Mouse (Mus musculus) limb, embryonic 15.5 days (tissue): ENCODE data around the gene Ppt2. TPM values are rescaled to one million over a fixed set of nuclear protein-coding genes. Genes with fewer than 3 reads are reported as not detected.

ENCODE experiments used
- ATAC-seq: fragments of 200-750 bp; cut with Nextera tagmentation; 2 replicates; pipeline ENCODE4 v1.8.0; 2017; ENCODE audit warnings: low read depth, moderate TSS enrichment; ENCODE audit not compliant: insufficient number of reproducible peaks, low FRiP score, low TSS enrichment
- H3K27ac ChIP-seq: fragments of 300-500 bp; sonication (generic); 2 replicates; pipeline ENCODE4 v1.5.1; 2015; ENCODE audit warnings: moderate library complexity, mild to moderate bottlenecking, inconsistent platforms
- H3K27me3 ChIP-seq: fragments of 300-500 bp; sonication (generic); 2 replicates; pipeline ENCODE4 v1.6.1; 2015; ENCODE audit warnings: inconsistent platforms
- H3K36me3 ChIP-seq: fragments of 300-500 bp; sonication (generic); 2 replicates; pipeline ENCODE4 v1.6.1; 2015; ENCODE audit warnings: inconsistent platforms
- H3K4me1 ChIP-seq: fragments of 300-500 bp; sonication (generic); 2 replicates; pipeline ENCODE4 v1.6.1; 2015; ENCODE audit warnings: inconsistent platforms
- H3K4me2 ChIP-seq: fragments of 300-500 bp; sonication (generic); 2 replicates; pipeline ENCODE4 v1.6.1; 2015; ENCODE audit warnings: mild to moderate bottlenecking, inconsistent platforms
- H3K4me3 ChIP-seq: fragments of 300-500 bp; sonication (generic); 2 replicates; pipeline ENCODE4 v1.5.1; 2015; ENCODE audit warnings: mild to moderate bottlenecking, inconsistent platforms
- H3K9ac ChIP-seq: fragments of 300-500 bp; sonication (generic); 2 replicates; pipeline ENCODE4 v1.6.1; 2015; ENCODE audit warnings: inconsistent platforms
- H3K9me3 ChIP-seq: fragments of 300-500 bp; sonication (generic); 2 replicates; pipeline ENCODE4 v1.6.1; 2016; ENCODE audit warnings: inconsistent platforms
- WGBS: fragments of 180-500 bp; shearing (Covaris S2); methylation state at CpG from one replicate; pipeline ENCODE4 v1.1.7; 2015; 5-methylcytosine and 5-hydroxymethylcytosine counted together
- polyA plus RNA-seq: library from polyadenylated mRNA; unstranded; fragments of >200 nt; fragmentation: Nextera tagmentation; extraction: Ambion mirVana; gene quantifications from 2 replicates; pipeline ENCODE4 v1.2.1, GENCODE M21; 2015

Ppt2 gene
- polyA plus RNA-seq, 1 experiment from 2014 or later: 26.8 TPM

DNA sequence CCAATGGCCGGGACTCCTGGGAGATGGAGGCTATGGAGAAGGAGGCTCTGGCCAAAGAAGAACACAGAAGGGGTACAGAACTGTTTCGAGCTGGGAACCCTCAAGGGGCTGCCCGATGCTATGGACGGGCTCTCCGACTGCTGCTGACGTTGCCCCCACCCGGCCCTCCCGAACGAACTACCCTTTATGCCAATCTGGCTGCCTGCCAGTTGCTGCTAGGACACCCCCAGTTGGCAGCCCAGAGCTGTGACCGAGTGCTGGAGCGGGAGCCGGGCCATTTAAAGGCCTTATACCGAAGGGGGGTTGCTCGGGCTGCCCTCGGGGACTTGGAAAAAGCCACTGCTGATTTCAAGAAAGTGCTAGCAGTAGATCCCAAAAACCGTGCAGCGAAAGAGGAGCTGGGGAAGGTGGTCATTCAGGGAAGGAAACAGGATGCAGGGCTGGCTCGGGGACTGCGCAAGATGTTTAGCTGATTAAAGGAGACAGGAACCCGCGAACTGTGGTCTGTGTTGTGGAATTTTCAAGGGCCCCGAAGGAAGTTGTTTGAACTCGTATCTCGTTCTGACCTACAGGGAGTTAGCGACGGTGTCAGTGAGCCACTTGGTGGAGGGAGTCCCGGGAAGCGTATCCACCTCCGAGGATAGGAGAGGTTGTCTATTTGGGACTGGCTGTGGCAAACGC, 17.7 kb upstream of the Ppt2 start:
- ATAC-seq: no peak
- WGBS: 86% methylated on average over 30 of the region's 30 CpGs
- Histone ChIP-seq H3K27ac (no peak overlapping the region), H3K9me3 (no peaks in the 10 kb centered on the region), H3K9ac (no peak overlapping the region), H3K4me1 (peaks cover 39% of the 10 kb centered on the region), H3K27me3 (no peaks in the 10 kb centered on the region), H3K4me3 (peak overlapping the region; percentile 100; the same call in 1 of the 2 replicates), H3K36me3 (peaks cover 23% of the 10 kb centered on the region), H3K4me2 (0 out of 2 replicates have a peak overlapping the region, but pooled peaks have one; percentile 38)

DNA sequence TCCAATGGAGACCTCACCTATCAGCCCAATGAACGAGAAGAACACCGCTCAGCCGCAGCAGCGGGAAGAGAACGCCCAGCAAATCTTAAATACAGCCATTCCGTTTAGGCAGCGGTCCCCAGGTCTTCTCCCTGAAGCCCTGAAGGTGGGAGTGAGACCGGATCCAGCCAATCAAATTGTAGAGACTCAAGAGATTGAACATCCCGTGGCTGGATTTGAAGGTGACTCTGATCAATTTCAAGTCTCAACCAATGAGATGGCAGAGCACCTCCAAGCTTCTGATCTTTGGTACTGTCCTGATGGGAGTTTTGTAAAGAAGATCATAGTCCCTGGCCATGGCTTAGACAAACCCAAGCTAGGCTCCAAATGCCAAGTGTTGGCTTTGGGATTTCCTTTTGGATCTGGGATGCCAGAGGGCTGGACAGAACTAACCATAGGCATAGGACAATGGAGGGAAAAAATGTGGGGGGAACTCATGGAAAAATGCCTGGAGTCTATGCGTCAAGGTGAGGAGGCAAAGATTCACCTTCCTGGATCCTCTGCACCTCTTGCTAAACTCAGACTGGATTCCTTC, 17.0 kb upstream of the Ppt2 start:
- Histone ChIP-seq H3K4me1 (peaks cover 46% of the 10 kb centered on the region), H3K36me3 (peaks cover 17% of the 10 kb centered on the region), H3K27me3 (no peaks in the 10 kb centered on the region), H3K27ac (peak overlapping the region; percentile 78; the same call in 1 of the 2 replicates), H3K9me3 (no peaks in the 10 kb centered on the region), H3K9ac (peak overlapping the region; percentile 58), H3K4me3 (peak overlapping the region; percentile 66), H3K4me2 (peak overlapping the region; percentile 72)
- WGBS: 44% methylated on average over 10 of the region's 10 CpGs
- ATAC-seq: no peak

GRCm38 (mm10) chr17:34644608-34645007, 16.3 kb upstream of the Ppt2 start, which contains the start of gene Fkbpl:
Gene Fkbpl (plus strand): TSS chr17:34644764.
- peak; percentile 79 for ATAC-seq
- Histone ChIP-seq H3K4me3 (peak within 1 kb of the TSS; percentile 66), H3K9ac (peak within 1 kb of the TSS; percentile 58), H3K27ac (peak within 1 kb of the TSS; percentile 78), H3K9me3 (no peaks in the 10 kb centered on the region), H3K36me3 (peaks cover 10% of the 10 kb centered on the region), H3K4me1 (peaks cover 46% of the 10 kb centered on the region), H3K4me2 (peak within 1 kb of the TSS; percentile 72), H3K27me3 (no peaks in the 10 kb centered on the region)
- WGBS: under 1% methylated on average over 16 of the region's 16 CpGs

- H3K27me3 ChIP-seq: no peaks in the 10 kb centered on the region
- H3K4me1 ChIP-seq: peaks cover 46% of the 10 kb centered on the region
- H3K4me3 ChIP-seq: peak overlapping the region; percentile 66; the same call in 1 of the 2 replicates
- ATAC-seq: no peak
- peaks cover 3% of the 10 kb centered on the region for H3K36me3 ChIP-seq
- WGBS: 74% methylated on average over 10 of the region's 10 CpGs
- no peaks in the 10 kb centered on the region for H3K9me3 ChIP-seq
- H3K9ac ChIP-seq: no peak overlapping the region
- H3K4me2 ChIP-seq: no peak overlapping the region
- 0 out of 2 replicates have a peak overlapping the region, but pooled peaks have one; percentile 50 for H3K27ac ChIP-seq
Measured at GRCm38 (mm10) chr17:34643944-34644343, 15.6 kb upstream of the Ppt2 start.

DNA sequence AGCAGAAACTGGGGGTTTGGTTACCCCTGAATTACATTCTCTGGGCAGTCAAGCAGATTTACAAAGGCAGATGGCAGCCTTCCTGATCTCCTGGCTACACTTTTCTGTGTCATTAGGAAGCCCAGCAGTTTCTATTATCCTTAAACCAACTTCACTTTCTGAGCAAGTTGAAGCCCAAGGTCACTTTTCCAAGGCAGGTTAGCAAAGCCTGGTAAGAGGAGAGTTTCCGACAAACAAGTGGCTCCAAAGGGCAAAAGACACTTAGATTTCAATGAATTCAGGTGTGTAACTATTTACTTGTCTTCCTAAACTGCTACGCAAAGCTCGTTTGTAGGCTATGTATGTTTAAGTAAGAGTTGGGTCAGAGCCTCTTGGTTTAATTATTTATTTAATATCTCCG, 15.1 kb upstream of the Ppt2 start:
- no peak for ATAC-seq
- Histone ChIP-seq H3K9ac (no peak overlapping the region), H3K36me3 (peaks cover 3% of the 10 kb centered on the region; the same call in 1 of the 2 replicates), H3K9me3 (no peaks in the 10 kb centered on the region), H3K4me2 (no peak overlapping the region), H3K27ac (no peak overlapping the region), H3K4me1 (peaks cover 44% of the 10 kb centered on the region), H3K4me3 (no peak overlapping the region), H3K27me3 (no peaks in the 10 kb centered on the region)
- WGBS: 89% methylated on average over 4 of the region's 4 CpGs

GRCm38 (mm10) chr17:34641945-34642344, 13.6 kb upstream of the Ppt2 start:
- no peak overlapping the region for H3K27ac ChIP-seq
- WGBS: 58% methylated on average over 3 of the region's 3 CpGs

DNA sequence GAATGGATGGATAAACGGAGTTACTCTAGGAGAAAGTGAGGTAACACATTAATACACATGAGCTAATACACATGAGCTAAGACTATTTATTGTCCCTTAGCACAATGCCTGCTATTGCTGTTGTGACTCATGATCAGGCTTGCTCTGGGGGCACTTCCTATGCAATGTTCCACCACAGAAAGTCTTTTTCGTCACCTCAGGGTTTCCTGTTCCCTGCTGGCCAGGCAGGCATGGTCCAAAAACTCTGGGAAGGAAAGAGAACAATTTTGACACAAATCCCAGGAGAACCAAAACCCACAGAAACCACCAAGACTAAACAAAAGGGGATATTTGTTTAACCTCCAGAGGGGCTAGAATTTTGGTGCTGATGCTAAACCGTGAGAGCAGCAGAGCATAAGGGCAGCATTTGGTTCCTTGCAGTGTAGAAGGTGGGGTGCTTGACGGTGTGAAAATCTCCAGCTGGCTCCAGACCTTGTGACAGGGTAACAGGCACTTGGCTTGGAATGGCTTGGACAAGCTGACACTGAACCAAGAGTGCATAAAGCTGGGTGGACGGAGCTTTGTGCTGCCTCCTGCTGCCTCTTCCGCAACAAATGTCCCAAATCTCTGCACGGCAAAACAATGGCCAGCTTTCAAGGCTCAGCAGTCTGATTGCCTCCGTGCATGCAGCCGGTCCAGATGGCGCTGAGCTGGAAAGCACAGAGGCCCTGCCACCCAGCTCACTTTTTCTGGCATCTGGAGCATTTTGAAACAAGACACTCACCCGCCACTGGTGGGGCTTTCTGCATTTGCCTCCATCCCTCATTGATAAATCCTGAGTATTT, 12.7 kb upstream of the Ppt2 start:
- H3K9ac ChIP-seq: no peak overlapping the region
- H3K4me2 ChIP-seq: no peak overlapping the region
- no peak for ATAC-seq
- H3K27ac ChIP-seq: peak overlapping the region; percentile 70
- H3K27me3 ChIP-seq: no peaks in the 10 kb centered on the region
- 16% methylated on average over 11 of the region's 11 CpGs for WGBS
- no peaks in the 10 kb centered on the region for H3K9me3 ChIP-seq
- H3K36me3 ChIP-seq: peaks cover 3% of the 10 kb centered on the region; the same call in 1 of the 2 replicates
- H3K4me1 ChIP-seq: peaks cover 27% of the 10 kb centered on the region
- H3K4me3 ChIP-seq: no peak overlapping the region

More at GRCm38 (mm10) chr17:34641945-34642344, 13.6 kb upstream of the Ppt2 start:
- ATAC-seq: no peak
- Histone ChIP-seq H3K36me3 (peaks cover 3% of the 10 kb centered on the region; the same call in 1 of the 2 replicates), H3K9ac (no peak overlapping the region), H3K9me3 (no peaks in the 10 kb centered on the region), H3K4me1 (peaks cover 34% of the 10 kb centered on the region), H3K4me3 (no peak overlapping the region), H3K4me2 (no peak overlapping the region), H3K27me3 (no peaks in the 10 kb centered on the region)

DNA sequence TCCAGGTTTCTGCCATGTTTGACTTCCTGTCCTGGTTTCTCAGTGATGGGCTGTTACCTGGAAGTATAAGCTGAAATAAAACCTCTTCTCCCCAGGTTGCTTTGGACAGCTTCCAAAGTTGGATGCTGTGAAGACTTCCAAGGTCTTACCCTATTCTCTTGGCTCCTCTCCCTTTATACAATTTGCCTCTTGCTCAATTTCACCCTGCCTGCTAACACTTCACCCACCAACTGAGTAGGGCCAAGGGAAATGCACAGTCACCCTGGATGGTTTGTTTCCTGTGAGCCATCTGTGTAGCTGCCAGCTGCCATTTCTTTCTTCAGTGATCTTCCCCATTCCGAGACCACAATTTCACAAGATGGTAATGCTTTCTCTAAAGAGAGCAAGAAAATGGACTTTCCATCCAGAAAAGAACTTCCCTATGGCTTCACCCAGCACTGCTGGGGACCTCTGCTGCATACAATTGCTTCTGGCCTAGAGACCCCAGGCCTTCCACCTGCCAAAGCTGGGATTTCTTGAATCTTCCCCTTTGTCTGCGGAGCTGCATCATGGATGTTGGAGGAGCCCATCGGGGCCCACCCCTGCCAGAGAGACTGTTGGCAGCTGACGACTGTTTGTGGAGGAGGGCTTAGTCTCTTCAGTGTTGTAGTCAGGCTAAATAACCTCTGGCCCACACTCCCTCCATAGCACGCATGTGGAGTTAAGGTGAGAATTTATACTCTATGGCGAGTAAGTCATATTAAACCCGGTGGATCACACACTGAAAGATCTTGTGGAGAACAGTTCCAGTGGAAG, 11.3 kb upstream of the Ppt2 start:
- H3K9me3 ChIP-seq: no peaks in the 10 kb centered on the region
- no peak overlapping the region for H3K4me2 ChIP-seq
- H3K4me3 ChIP-seq: no peak overlapping the region
- H3K27ac ChIP-seq: no peak overlapping the region
- ATAC-seq: no peak
- WGBS: 76% methylated on average over 7 of the region's 7 CpGs
- H3K4me1 ChIP-seq: peaks cover 15% of the 10 kb centered on the region
- H3K27me3 ChIP-seq: no peaks in the 10 kb centered on the region
- no peak overlapping the region for H3K9ac ChIP-seq
- H3K36me3 ChIP-seq: no peaks in the 10 kb centered on the region

- ATAC-seq: no peak
- Histone ChIP-seq H3K4me1 (peaks cover 17% of the 10 kb centered on the region), H3K27me3 (peaks cover 7% of the 10 kb centered on the region; the same call in 1 of the 2 replicates), H3K27ac (no peak overlapping the region), H3K9me3 (no peaks in the 10 kb centered on the region), H3K4me3 (no peak overlapping the region), H3K9ac (no peak overlapping the region), H3K36me3 (no peaks in the 10 kb centered on the region), H3K4me2 (no peak overlapping the region)
- WGBS: 55% methylated on average over 3 of the region's 3 CpGs
Measured at GRCm38 (mm10) chr17:34637459-34637858, 9.1 kb upstream of the Ppt2 start.

DNA sequence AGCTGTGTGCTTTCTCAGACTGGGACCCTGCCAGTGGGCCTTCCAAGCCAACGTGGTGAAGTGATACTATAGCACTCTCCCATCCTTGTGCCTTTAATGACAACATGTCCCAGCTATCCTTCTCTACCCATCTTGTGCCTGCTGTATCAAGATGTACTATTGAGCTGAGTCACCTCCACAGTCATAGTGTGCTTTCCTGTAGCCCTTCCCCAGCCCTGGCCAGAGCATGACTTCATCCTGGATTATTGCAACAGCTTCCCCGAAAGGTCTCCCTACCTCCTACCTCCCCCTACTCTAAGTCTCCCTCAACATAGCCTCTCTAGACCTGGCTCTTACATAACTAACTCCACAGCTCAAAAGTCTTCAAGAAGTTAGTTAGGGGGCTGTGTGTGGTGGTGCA, 7.4 kb upstream of the Ppt2 start:
- WGBS: 56% methylated on average over 2 of the region's 2 CpGs
- ATAC-seq: no peak
- H3K27me3 ChIP-seq: peaks cover 20% of the 10 kb centered on the region

DNA sequence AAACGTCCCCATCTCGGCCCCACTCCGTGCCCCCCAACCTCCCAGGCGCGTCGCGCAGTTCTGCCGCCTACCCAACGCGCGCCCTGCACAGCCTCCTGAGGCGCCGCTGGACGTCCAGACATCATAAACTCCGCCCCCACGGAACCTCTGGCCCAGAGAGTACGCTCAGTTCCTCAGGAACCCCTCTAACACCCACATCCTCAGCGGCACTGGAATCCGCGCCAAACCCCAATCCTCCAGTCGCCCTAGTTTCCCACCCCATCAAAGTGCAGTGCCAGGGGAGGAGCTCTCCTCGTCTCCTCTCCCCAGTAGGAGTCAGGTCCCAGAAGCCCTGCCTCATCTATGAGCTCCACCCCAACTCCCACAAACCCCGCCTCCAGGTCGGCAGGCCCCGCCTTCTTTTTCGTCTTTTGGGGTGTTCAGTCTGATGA, 4.0 kb upstream of the Ppt2 start:
- Histone ChIP-seq H3K4me1 (peaks cover 50% of the 10 kb centered on the region), H3K36me3 (no peaks in the 10 kb centered on the region), H3K4me2 (peak overlapping the region; percentile 79), H3K27me3 (peaks cover 33% of the 10 kb centered on the region), H3K9ac (0 out of 2 replicates have a peak overlapping the region, but pooled peaks have one; percentile 7), H3K9me3 (no peaks in the 10 kb centered on the region), H3K4me3 (peak overlapping the region; percentile 39), H3K27ac (no peak overlapping the region)
- peak; percentile 49 for ATAC-seq
- under 1% methylated on average over 26 of the region's 26 CpGs for WGBS

More for the DNA sequence above, 7.4 kb upstream of the Ppt2 start:
- no peak overlapping the region for H3K4me2 ChIP-seq
- H3K36me3 ChIP-seq: no peaks in the 10 kb centered on the region
- H3K9ac ChIP-seq: no peak overlapping the region
- no peak overlapping the region for H3K4me3 ChIP-seq
- no peak overlapping the region for H3K27ac ChIP-seq
- peaks cover 26% of the 10 kb centered on the region for H3K4me1 ChIP-seq
- H3K9me3 ChIP-seq: no peaks in the 10 kb centered on the region
